Mouse (Mus musculus) B cell, adult 2 months (primary cell): ENCODE measurements around the gene Pla1a.

Source experiments
- DNase-seq, 2 experiments: peaks; one replicate each; pipeline ENCODE4 v3.0.0; 2022

Pla1a gene

DNA sequence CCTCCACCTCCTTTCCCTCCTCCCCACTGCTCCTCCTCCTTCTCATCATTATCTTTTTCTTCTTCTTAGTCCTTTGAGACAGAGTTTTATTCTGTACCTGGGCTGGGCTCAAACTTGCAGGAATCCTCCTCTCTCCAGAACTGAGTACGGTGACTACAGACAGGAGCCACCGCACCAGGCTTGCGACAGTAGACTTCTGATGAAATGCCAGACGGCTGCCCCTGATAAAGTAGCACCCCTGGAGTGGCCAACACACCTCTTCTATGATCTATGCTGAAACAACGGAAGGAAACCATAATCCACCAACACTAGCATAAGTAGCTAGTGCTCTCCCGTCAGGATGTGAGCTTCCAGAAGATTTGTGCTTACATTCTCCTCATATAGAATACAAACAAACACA, 45.6 kb downstream of the Pla1a start:
- DNase-seq = no peak

DNA sequence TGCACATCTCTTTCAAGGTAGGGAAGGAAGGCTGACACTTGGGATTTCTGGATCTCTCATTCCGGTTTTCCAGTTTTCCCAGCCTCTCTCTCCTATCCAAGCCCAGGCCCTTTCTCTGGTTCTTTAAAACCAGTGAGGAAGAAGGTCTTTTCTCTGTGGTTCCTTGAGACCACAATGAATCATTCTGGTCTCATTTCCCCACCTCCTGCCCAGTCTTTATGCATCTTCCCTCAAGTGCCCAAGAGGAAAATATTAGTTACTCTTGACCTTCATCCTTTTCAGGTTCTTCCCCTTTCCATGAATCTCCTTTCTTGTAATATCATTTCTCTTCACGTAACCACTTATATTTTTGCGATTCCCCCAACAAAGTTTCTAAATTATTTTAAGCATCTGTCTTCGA, 47.2 kb downstream of the Pla1a start:
- DNase-seq = no peak

GRCm38 (mm10) chr16:38385184-38385634, 47.7 kb downstream of the Pla1a start:
- no peak for DNase-seq

DNA sequence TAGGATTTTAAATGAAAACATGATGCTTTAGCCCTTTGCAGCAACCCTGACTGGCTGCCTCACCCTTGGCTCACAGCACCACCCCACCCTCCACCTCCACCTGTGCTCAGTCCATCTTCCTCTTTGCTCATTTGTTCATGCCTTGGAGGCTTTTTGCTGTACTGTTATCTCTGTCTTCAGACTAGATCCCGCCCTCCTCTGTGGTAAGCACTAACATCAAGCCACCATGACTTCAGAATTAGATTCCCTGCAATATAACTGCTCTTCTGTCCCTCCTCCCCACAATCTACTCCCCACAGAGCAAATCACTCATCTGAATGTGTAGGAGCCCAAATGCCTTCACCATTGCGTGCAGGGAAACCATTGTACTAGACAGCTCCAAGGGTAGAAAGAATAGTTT, 49.3 kb downstream of the Pla1a start:
- DNase-seq = no peak

- DNase-seq = no peak
Observed at GRCm38 (mm10) chr16:38379926-38380325, 53.0 kb downstream of the Pla1a start.

DNA sequence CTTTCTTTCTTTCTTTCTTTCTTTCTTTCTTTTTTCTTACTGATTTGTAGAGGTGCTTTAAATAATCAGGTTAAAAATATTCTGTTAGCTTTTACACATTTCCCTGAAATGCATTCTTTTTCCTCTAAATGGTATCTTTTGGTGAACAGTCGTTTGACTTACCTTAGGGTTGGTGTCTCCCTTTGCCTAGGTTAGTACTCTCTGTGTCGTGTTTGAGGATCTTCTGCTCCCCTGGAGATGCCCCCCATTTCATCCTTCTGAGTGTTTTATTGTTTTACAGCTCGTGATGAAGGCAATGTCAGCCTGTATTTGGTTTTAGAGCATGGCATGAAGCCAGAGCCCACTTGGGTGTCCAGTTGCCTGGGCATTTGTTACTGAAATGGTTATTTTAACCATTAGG, 53.5 kb downstream of the Pla1a start:
- no peak for DNase-seq

DNA sequence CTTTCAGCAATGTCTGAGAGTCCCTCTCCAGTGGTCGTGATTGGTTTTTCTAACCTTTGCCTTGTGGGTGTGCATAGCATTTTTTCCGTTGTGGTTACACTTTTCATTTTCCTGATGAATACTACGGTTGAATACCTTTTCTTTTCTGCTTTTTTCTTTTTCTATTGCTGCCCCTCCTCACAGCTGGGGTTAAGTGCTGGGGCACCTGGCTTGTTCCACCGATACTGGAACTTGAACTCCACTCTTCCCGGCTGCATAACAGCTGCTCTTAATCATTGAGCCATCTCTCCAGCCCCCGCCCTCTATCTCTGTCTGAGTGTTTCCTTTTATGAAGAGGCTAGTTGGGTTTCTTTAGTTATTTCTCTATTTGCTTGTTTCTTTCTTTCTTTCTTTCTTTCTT, 53.9 kb downstream of the Pla1a start:
- no peak for DNase-seq

GRCm38 (mm10) chr16:38378591-38378990, 54.4 kb downstream of the Pla1a start:
- no peak for DNase-seq

DNA sequence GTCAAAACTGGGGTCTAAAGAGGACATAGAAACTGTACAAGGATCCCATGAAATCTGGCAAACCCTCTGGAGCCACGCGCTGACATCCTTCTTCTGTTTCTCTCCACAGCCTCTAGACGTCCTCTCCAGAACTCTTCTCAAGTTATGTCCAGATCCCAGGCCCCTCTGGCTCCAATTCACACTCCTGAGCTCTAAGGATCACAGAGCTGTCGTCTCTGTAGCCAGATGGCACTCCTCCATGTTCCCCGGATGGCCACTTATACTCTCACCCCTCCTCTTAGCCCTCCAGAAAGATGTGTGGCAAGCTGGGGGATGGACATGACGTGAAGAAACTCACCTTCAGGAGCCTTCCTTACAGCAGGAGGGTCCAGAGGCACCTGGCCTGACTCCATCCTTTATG, 55.4 kb downstream of the Pla1a start:
- DNase-seq = no peak

DNA sequence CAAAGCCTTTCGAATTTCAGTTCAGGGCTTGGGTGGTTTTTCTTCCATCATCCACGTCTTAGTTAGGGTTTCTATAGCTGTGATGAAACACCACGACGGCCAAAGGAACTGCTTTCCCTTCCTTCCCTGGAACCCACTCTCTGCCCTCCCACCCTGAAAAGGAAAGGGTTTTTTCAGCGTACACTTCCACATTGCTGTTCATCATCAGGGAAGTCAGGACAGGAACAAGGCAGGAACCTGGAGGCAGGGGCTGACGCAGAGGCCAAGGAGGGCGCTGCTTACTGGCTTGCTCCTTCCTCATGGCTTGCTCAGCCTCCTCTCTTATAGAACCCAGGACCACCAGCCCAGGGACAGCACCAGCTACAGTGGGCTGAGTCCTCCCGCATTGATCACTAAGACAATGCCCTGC, 56.1 kb downstream of the Pla1a start:
- peak in 1 of 2 experiments; percentile 23 for DNase-seq

- DNase-seq = peak; percentile 46 to 50
Observed at GRCm38 (mm10) chr16:38376163-38376840, 56.6 kb downstream of the Pla1a start.

GRCm38 (mm10) chr16:38375182-38375581, 57.8 kb downstream of the Pla1a start:
- DNase-seq = no peak

DNA sequence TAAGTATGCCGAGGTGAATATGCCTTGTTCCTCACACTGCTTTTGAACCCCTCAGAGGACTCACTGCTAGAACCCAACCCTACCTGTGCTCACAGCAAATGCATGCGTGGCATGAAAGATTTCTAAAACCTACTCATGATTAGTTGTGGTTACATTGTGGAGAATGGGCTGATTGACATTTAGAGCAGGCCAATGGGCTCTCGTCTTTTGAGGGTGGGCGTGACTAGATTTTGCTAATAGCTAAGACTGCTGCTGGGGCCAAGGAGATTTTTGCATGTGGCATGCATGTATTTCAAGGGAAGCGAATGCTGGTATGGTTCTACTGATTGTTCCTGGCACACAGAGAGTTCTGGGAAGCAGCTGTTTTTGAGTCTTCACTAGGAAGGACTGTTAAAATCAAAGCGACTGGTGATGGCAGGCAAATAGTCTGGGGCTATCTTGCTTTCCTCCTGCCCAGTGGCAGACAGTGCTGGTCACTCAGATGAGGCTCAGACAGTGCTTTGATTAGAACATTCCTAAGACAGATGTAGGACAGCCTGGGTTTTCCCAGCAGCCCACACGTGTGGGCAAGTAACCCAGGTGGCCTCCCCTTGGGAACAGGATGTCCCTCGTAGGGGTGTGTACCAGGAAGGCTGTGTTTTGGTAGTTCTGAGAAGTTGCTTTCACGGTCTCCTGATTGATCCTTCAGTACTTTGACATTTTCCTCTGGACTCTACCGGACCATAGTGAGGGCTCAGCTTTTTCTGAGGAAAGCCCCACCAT, 58.4 kb downstream of the Pla1a start:
- DNase-seq = no peak

DNA sequence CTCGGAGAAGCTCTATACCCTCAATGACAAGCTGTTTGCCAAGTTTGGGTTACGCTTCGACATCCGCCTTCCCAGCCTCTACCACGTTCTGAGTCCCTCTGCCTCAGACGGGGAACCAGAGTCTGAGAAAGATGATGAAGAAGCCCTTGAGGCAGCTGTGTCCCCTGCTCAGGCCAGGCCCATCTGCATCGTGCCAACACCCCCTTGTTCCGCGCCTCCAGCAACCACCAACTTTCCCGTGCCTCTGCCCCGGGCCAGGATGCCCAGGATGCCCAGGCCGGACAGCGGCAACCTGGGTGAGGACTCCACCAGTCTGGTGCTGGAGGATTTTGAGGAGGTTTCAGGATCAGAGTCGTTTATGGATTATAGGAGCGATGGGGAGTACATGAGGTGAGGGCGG, 59.0 kb downstream of the Pla1a start:
- DNase-seq = no peak

DNA sequence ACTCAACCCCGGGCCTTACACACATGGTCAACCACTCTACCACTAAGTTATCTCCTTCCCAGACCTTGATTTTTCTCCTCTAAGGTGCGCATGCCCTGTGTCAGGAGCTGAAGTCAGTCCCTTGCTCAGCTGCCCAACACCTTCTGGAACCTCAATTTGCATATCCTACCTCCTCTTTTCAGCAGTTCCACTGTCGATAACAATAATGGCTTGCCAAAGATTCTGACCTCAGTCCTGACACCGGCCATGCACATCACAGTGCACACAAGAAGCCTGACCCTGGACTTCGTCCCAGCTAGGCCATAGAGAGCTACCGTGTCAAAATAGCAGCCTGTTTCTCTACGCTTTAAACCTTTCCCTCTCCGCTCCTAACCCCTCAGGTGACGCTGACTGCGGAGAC, 59.5 kb downstream of the Pla1a start:
- DNase-seq = no peak

GRCm38 (mm10) chr16:38372876-38373275, 60.1 kb downstream of the Pla1a start:
- no peak for DNase-seq

DNA sequence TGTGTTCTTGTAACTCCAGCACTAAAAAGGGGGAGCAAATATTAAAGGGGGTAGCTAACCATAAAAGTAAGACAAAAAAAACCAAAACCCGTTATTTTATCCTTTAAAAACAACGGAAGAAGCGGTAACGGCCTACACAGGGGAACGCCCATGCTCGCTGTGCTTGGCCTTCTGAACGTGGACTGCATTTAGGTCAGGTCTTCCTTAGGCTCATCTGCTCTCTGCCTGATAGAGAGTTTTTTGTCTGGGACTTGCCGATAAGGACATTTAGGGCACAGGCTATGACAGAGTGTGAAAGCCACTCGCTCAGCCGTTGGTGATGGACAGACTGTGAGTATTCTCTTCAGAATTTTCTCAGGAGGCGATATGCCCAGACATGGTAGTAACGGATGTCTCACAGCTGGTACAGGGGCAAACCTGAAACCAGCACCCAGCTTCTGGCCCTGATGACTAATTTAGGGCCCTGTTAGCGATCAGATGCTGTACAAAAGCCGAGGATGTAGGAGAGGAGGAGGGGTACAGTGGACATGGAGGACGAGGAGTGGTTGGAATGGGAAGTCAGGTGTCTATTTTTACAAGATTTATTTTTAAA, 61.1 kb downstream of the Pla1a start:
- DNase-seq = no peak

GRCm38 (mm10) chr16:38370633-38371374, 62.1 kb downstream of the Pla1a start:
- DNase-seq = no peak

GRCm38 (mm10) chr16:38369992-38370484, 62.9 kb downstream of the Pla1a start:
- DNase-seq = no peak

DNA sequence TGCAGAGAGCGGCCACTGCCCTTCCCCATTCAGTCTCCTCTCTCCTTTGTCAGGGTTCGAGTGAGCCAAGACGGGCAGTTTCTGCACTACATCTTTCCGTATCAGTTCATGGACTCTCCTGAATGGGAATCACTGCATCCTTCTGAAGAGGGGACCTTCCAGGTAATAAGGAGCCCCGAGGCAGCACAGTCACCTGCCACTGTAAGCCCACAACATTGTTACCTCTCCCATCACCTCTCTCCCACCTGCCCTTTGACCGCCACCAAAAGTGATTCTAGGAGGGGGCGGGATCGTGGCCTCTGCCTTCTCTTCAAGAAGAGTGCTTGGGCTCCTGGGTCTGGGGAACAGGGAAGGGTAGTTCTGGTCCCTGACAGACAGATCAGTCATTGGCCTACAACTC, 63.5 kb downstream of the Pla1a start:
- no peak for DNase-seq

DNA sequence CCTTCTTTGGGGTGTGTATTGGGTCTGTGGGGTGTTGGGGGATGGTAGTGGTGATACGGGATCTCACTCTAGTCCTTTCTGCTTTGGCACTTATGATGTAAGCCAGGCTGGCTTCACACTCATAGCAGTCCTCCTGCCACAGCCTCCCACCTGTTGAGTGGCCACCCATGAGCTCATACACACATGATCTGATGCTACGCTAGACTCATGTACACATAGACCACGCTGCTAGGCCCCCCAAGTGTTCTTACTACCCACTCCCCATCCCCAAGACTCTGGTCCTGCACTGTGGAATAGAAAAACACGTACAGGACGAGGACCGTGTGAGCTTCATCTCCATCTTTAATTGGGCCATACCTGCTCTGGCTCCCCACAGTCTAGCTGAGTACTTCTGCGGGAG, 63.9 kb downstream of the Pla1a start:
- DNase-seq = no peak

DNA sequence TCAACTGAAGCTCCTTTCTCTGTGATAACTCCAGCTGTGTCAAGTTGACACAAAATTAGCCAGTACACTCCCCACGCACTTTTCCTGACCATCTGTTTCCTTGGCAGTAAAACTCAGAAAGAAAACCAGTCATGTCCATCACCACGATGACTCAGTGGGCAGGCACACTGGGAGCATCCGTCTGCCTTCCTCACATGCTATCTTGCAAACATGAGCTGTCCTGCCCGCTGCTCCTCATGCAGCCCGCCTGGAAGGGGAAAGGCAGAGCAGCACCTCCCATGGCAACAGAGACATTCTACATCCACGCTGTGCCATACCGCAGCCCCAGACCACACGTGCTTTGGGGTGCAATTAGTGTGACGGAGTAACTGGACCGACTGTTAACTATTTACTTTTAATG, 64.6 kb downstream of the Pla1a start:
- DNase-seq = no peak

DNA sequence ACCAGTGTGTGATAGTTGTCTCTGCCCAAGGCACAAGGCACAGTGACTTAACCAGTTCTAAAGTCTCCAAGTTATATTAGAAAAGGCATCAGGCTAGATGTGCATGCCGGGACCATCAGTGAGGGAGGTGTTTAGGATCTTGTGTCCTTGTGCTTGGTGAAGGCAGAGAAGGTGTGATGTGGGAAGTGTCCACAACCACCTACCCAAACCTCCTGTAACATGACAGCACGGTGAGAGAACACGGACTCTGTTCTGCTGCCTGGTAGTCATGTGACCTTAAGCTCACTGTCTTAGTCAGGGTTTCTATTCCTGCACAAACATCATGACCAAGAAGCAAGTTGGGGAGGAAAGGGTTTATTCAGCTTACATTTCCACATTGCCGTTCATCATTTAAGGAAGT, 66.7 kb downstream of the Pla1a start:
- DNase-seq = no peak
